10 mouse cellular contexts compared by ENCODE assay signal in genomic region chr14:74820180-74820813, GRCm38 (mm10).
A peak's percentile ranks its signal among the peaks of the same experiment; 100 is the strongest.
DNase-seq lines count a peak whose midpoint lies in the region; ATAC-seq and TF ChIP-seq lines count a peak whose summit lies in the region.
"Had no signal": no experiment of that assay in that cellular context is flagged by ENCODE, and none has a peak within 500 bp of the region (broad histone marks: within the 10 kb centered on the region; RNA-seq: fewer than 3 reads in every experiment).

No protein-coding gene starts in this region.

- H3K27me3 ChIP-seq in hindbrain, postnatal 0 days (ENCODE audit: insufficient read depth, low read length): no peaks in the 10 kb centered on the region
- no peaks in the 10 kb centered on the region for H3K27me3 ChIP-seq in hindbrain, embryonic 11.5 days (ENCODE audit: control insufficient read depth, insufficient read depth, low read length)
- no peaks in the 10 kb centered on the region for H3K27me3 ChIP-seq in limb, embryonic 14.5 days (ENCODE audit: control insufficient read depth, insufficient read depth, low read length)
- no peaks in the 10 kb centered on the region for H3K27me3 ChIP-seq in thymus, adult 2 months (ENCODE audit: control insufficient read depth, insufficient read depth, low read length)
- H3K27me3 ChIP-seq: limb, embryonic 12.5 days had no signal

- no peak for DNase-seq in hindbrain, postnatal 0 days (ENCODE audit: low spot score)
- DNase-seq in hindbrain, embryonic 11.5 days (ENCODE audit: low spot score): no peak
- DNase-seq in gastrocnemius, postnatal 14 days: peak; percentile 51
- peak; percentile 55 for DNase-seq in limb, embryonic 14.5 days (ENCODE audit: low spot score)
- peak; percentile 48 for DNase-seq in lung, postnatal 36 days
- no peak for DNase-seq in thymus, adult 2 months
- DNase-seq in layer of hippocampus, postnatal 10 days (ENCODE audit: low spot score in 2 of 2): no peak
- DNase-seq in adrenal gland, adult 8-10 months: no peak
- DNase-seq: thymus, adult 18-20 months had no signal

- no peak overlapping the region for H3K9ac ChIP-seq in hindbrain, postnatal 0 days (replicated peaks; ENCODE audit: low read length)
- H3K9ac ChIP-seq in hindbrain, embryonic 11.5 days (ENCODE audit: low read depth, low read length): no peak overlapping the region
- H3K9ac ChIP-seq in limb, embryonic 14.5 days (ENCODE audit: low read depth, low read length, severe bottlenecking): no peak overlapping the region
- H3K9ac ChIP-seq: limb, embryonic 12.5 days had no signal

- H3K4me1 ChIP-seq in hindbrain, postnatal 0 days (ENCODE audit: insufficient read depth, low read length): no peaks in the 10 kb centered on the region
- H3K4me1 ChIP-seq in hindbrain, embryonic 11.5 days (replicated peaks; ENCODE audit: control insufficient read depth, insufficient read depth, low read length): no peaks in the 10 kb centered on the region
- H3K4me1 ChIP-seq in limb, embryonic 14.5 days (ENCODE audit: control insufficient read depth, insufficient read depth, low read length): peaks cover 17% of the 10 kb centered on the region
- H3K4me1 ChIP-seq in thymus, adult 2 months (replicated peaks; ENCODE audit: control insufficient read depth, insufficient read depth, low read length): no peaks in the 10 kb centered on the region

- intact Hi-C loops in gastrocnemius, postnatal 14 days (cut with DNase I; ENCODE audit: low total_unique reads): no loop called here

- H3K9me3 ChIP-seq in hindbrain, postnatal 0 days (ENCODE audit: low read length): no peaks in the 10 kb centered on the region
- H3K9me3 ChIP-seq in hindbrain, embryonic 11.5 days (ENCODE audit: control insufficient read depth, low read length): no peaks in the 10 kb centered on the region
- H3K9me3 ChIP-seq in limb, embryonic 14.5 days (ENCODE audit: control insufficient read depth, low read length): no peaks in the 10 kb centered on the region
- H3K9me3 ChIP-seq: limb, embryonic 12.5 days had no signal

- no peak for TF ChIP-seq CTCF in hindbrain, postnatal 0 days (IDR thresholded peaks at IDR 0.05; ENCODE audit: low read depth)
- no peak for TF ChIP-seq CTCF in thymus, adult 2 months (IDR thresholded peaks at IDR 0.05; ENCODE audit: borderline replicate concordance, control insufficient read depth, extremely low read depth, insufficient read depth, low read length, poor library complexity)

- 62% methylated on average over 11 of the region's 11 CpGs for WGBS in hindbrain, postnatal 0 days
- 84% methylated on average over 11 of the region's 11 CpGs for WGBS in hindbrain, embryonic 11.5 days
- 82% methylated on average over 11 of the region's 11 CpGs for WGBS in limb, embryonic 14.5 days
- 95% methylated on average over 11 of the region's 11 CpGs for WGBS in thymus, adult 2 months

- no peaks in the 10 kb centered on the region for H3K36me3 ChIP-seq in hindbrain, postnatal 0 days (ENCODE audit: insufficient read depth, low read length)
- no peaks in the 10 kb centered on the region for H3K36me3 ChIP-seq in hindbrain, embryonic 11.5 days (ENCODE audit: control insufficient read depth, insufficient read depth, low read length)
- H3K36me3 ChIP-seq in limb, embryonic 14.5 days (ENCODE audit: control insufficient read depth, insufficient read depth, low read length): peaks cover 13% of the 10 kb centered on the region
- H3K36me3 ChIP-seq in thymus, adult 2 months (ENCODE audit: control insufficient read depth, insufficient read depth, low read length): peaks cover 17% of the 10 kb centered on the region

- no peak for TF ChIP-seq POLR2A in limb, embryonic 14.5 days (IDR thresholded peaks at IDR 0.05; ENCODE audit: borderline replicate concordance, extremely low read depth, insufficient read depth, insufficient read length)
- TF ChIP-seq POLR2A in thymus, adult 2 months (IDR thresholded peaks at IDR 0.05; ENCODE audit: control insufficient read depth, extremely low read depth, insufficient read depth, low read length, poor library complexity): no peak

- no peak overlapping the region for H3K4me2 ChIP-seq in hindbrain, postnatal 0 days (ENCODE audit: low read depth, low read length)
- no peak overlapping the region for H3K4me2 ChIP-seq in hindbrain, embryonic 11.5 days (replicated peaks; ENCODE audit: low read depth, low read length)
- H3K4me2 ChIP-seq in limb, embryonic 14.5 days (replicated peaks; ENCODE audit: low read depth, low read length, severe bottlenecking): no peak overlapping the region
- H3K4me2 ChIP-seq: limb, embryonic 12.5 days had no signal

- ATAC-seq in hindbrain, postnatal 0 days: peak; percentile 57; the same call in 1 of the 2 replicates
- ATAC-seq in hindbrain, embryonic 11.5 days (ENCODE audit: low FRiP score): no peak
- peak; percentile 50 for ATAC-seq in limb, embryonic 14.5 days (ENCODE audit: low FRiP score, low read depth)

- no peak overlapping the region for H3K4me3 ChIP-seq in hindbrain, postnatal 0 days (ENCODE audit: low read length)
- H3K4me3 ChIP-seq in hindbrain, embryonic 11.5 days (ENCODE audit: low read depth, low read length): no peak overlapping the region
- no peak overlapping the region for H3K4me3 ChIP-seq in limb, embryonic 14.5 days (replicated peaks; ENCODE audit: low read length)
- no peak overlapping the region for H3K4me3 ChIP-seq in thymus, adult 2 months (ENCODE audit: control insufficient read depth, insufficient read depth, low read length)
- H3K4me3 ChIP-seq: limb, embryonic 12.5 days had no signal

- no peak overlapping the region for H3K27ac ChIP-seq in hindbrain, postnatal 0 days
- H3K27ac ChIP-seq in hindbrain, embryonic 11.5 days (ENCODE audit: low read depth, low read length): no peak overlapping the region
- H3K27ac ChIP-seq in limb, embryonic 14.5 days (replicated peaks; ENCODE audit: low read depth, low read length): no peak overlapping the region
- no peak overlapping the region for H3K27ac ChIP-seq in thymus, adult 2 months (ENCODE audit: control insufficient read depth, insufficient read depth, low read length)
- H3K27ac ChIP-seq: limb, embryonic 12.5 days had no signal

Comparison
In these comparisons a context has a peak if more than half of its experiments do, and no peak if none do; other contexts are left out.
1. DNase-seq: peak in gastrocnemius, postnatal 14 days (single experiment), limb, embryonic 14.5 days (single experiment) and lung, postnatal 36 days (single experiment); none in hindbrain, postnatal 0 days (single experiment), hindbrain, embryonic 11.5 days (single experiment), thymus, adult 2 months (single experiment), layer of hippocampus, postnatal 10 days (0 of 2) and adrenal gland, adult 8-10 months (single experiment).